Mouse (Mus musculus): ENCODE results near the gene Gm49321. TPM values are rescaled to one million over a fixed set of nuclear protein-coding genes. Genes with fewer than 3 reads are reported as not detected.

Gene Gm49321
- polyA plus RNA-seq (2012; rRNA removed): not detected in 2 replicates

- Histone ChIP-seq H3K36me3 (ENCODE audit: control insufficient read depth, insufficient read depth, low read length) (peaks cover 55% of the 10 kb centered on the region), H3K27me3 (ENCODE audit: control insufficient read depth, insufficient read depth, low read length) (no peaks in the 10 kb centered on the region), H3K4me1 (ENCODE audit: control insufficient read depth, insufficient read depth, insufficient read length, low read length) (no peaks in the 10 kb centered on the region), H3K4me3 (ENCODE audit: low read depth, low read length) (no peak within 1 kb of the TSS), H3K27ac (ENCODE audit: insufficient read depth, low read depth, low read length) (no peak within 1 kb of the TSS)
- WGBS: 98% methylated on average over 1 of the region's 1 CpGs
- TF ChIP-seq CTCF (IDR thresholded peaks at IDR 0.05; ENCODE audit: extremely low read depth, insufficient read length, insufficient replicate concordance, low read depth, low read length) (no peak), POLR2A (IDR thresholded peaks at IDR 0.05; ENCODE audit: low read depth, low read length) (no peak)
These were observed at the start of gene Gm49321 for GRCm38 (mm10) chr12:73937353-73937752. Gene Gm49321, plus strand, starts transcription at chr12:73937653.

- peaks cover 27% of the 10 kb centered on the region for H3K4me1 ChIP-seq (ENCODE audit: control insufficient read depth, insufficient read depth, insufficient read length, low read length)
- no peak overlapping the region for H3K27ac ChIP-seq (ENCODE audit: insufficient read depth, low read depth, low read length)
- no peaks in the 10 kb centered on the region for H3K27me3 ChIP-seq (ENCODE audit: control insufficient read depth, insufficient read depth, low read length)
- no peaks in the 10 kb centered on the region for H3K36me3 ChIP-seq (ENCODE audit: control insufficient read depth, insufficient read depth, low read length)
- no peak for TF ChIP-seq CTCF (IDR thresholded peaks at IDR 0.05; ENCODE audit: extremely low read depth, insufficient read length, insufficient replicate concordance, low read depth, low read length)
- TF ChIP-seq POLR2A (IDR thresholded peaks at IDR 0.05; ENCODE audit: low read depth, low read length): no peak
- WGBS: 88% methylated on average over 8 of the region's 8 CpGs
- H3K4me3 ChIP-seq (ENCODE audit: low read depth, low read length): no peak overlapping the region
These were observed 49.3 kb upstream of the Gm49321 start for GRCm38 (mm10) chr12:73888003-73888783.

- WGBS: 34% methylated on average over 1 of the region's 1 CpGs
- Histone ChIP-seq H3K36me3 (ENCODE audit: control insufficient read depth, insufficient read depth, low read length) (no peaks in the 10 kb centered on the region), H3K4me1 (ENCODE audit: control insufficient read depth, insufficient read depth, insufficient read length, low read length) (peaks cover 20% of the 10 kb centered on the region), H3K27ac (ENCODE audit: insufficient read depth, low read depth, low read length) (no peak overlapping the region), H3K4me3 (ENCODE audit: low read depth, low read length) (no peak overlapping the region), H3K27me3 (ENCODE audit: control insufficient read depth, insufficient read depth, low read length) (no peaks in the 10 kb centered on the region)
- no peak for TF ChIP-seq CTCF (IDR thresholded peaks at IDR 0.05; ENCODE audit: extremely low read depth, insufficient read length, insufficient replicate concordance, low read depth, low read length)
- TF ChIP-seq POLR2A (IDR thresholded peaks at IDR 0.05; ENCODE audit: low read depth, low read length): no peak
These were observed 47.9 kb upstream of the Gm49321 start for GRCm38 (mm10) chr12:73889571-73889970.

GRCm38 (mm10) chr12:73890086-73890485 lies 47.4 kb upstream of the Gm49321 start:
- WGBS: 70% methylated on average over 3 of the region's 3 CpGs
- H3K27ac ChIP-seq (ENCODE audit: insufficient read depth, low read depth, low read length): no peak overlapping the region
- no peaks in the 10 kb centered on the region for H3K36me3 ChIP-seq (ENCODE audit: control insufficient read depth, insufficient read depth, low read length)

GRCm38 (mm10) chr12:73892616-73893015 lies 44.8 kb upstream of the Gm49321 start:
- no peak for TF ChIP-seq POLR2A (IDR thresholded peaks at IDR 0.05; ENCODE audit: low read depth, low read length)
- H3K27me3 ChIP-seq (ENCODE audit: control insufficient read depth, insufficient read depth, low read length): no peaks in the 10 kb centered on the region
- no peak overlapping the region for H3K27ac ChIP-seq (ENCODE audit: insufficient read depth, low read depth, low read length)
- no peaks in the 10 kb centered on the region for H3K36me3 ChIP-seq (ENCODE audit: control insufficient read depth, insufficient read depth, low read length)
- H3K4me1 ChIP-seq (ENCODE audit: control insufficient read depth, insufficient read depth, insufficient read length, low read length): peaks cover 10% of the 10 kb centered on the region; the same call in 1 of the 2 replicates
- WGBS: 32% methylated on average over 3 of the region's 3 CpGs
- H3K4me3 ChIP-seq (ENCODE audit: low read depth, low read length): no peak overlapping the region

More at GRCm38 (mm10) chr12:73890086-73890485, 47.4 kb upstream of the Gm49321 start:
- no peak for TF ChIP-seq POLR2A (IDR thresholded peaks at IDR 0.05; ENCODE audit: low read depth, low read length)
- TF ChIP-seq CTCF (IDR thresholded peaks at IDR 0.05; ENCODE audit: extremely low read depth, insufficient read length, insufficient replicate concordance, low read depth, low read length): no peak
- Histone ChIP-seq H3K4me1 (ENCODE audit: control insufficient read depth, insufficient read depth, insufficient read length, low read length) (peaks cover 15% of the 10 kb centered on the region; the same call in 1 of the 2 replicates), H3K4me3 (ENCODE audit: low read depth, low read length) (no peak overlapping the region), H3K27me3 (ENCODE audit: control insufficient read depth, insufficient read depth, low read length) (no peaks in the 10 kb centered on the region)

- H3K36me3 ChIP-seq (ENCODE audit: control insufficient read depth, insufficient read depth, low read length): no peaks in the 10 kb centered on the region
- TF ChIP-seq CTCF (IDR thresholded peaks at IDR 0.05; ENCODE audit: extremely low read depth, insufficient read length, insufficient replicate concordance, low read depth, low read length): no peak
- no peak overlapping the region for H3K27ac ChIP-seq (ENCODE audit: insufficient read depth, low read depth, low read length)
- 68% methylated on average over 6 of the region's 6 CpGs for WGBS
- no peaks in the 10 kb centered on the region for H3K27me3 ChIP-seq (ENCODE audit: control insufficient read depth, insufficient read depth, low read length)
- no peak overlapping the region for H3K4me3 ChIP-seq (ENCODE audit: low read depth, low read length)
- H3K4me1 ChIP-seq (ENCODE audit: control insufficient read depth, insufficient read depth, insufficient read length, low read length): peaks cover 13% of the 10 kb centered on the region; the same call in 1 of the 2 replicates
These were observed 42.6 kb upstream of the Gm49321 start for GRCm38 (mm10) chr12:73894838-73895237.

GRCm38 (mm10) chr12:73895674-73896073 lies 41.8 kb upstream of the Gm49321 start:
- Histone ChIP-seq H3K27ac (ENCODE audit: insufficient read depth, low read depth, low read length) (no peak overlapping the region), H3K4me1 (ENCODE audit: control insufficient read depth, insufficient read depth, insufficient read length, low read length) (peaks cover 8% of the 10 kb centered on the region; the same call in 1 of the 2 replicates), H3K36me3 (ENCODE audit: control insufficient read depth, insufficient read depth, low read length) (no peaks in the 10 kb centered on the region), H3K27me3 (ENCODE audit: control insufficient read depth, insufficient read depth, low read length) (no peaks in the 10 kb centered on the region), H3K4me3 (ENCODE audit: low read depth, low read length) (no peak overlapping the region)
- 90% methylated on average over 2 of the region's 2 CpGs for WGBS
- TF ChIP-seq CTCF (IDR thresholded peaks at IDR 0.05; ENCODE audit: extremely low read depth, insufficient read length, insufficient replicate concordance, low read depth, low read length) (no peak), POLR2A (IDR thresholded peaks at IDR 0.05; ENCODE audit: low read depth, low read length) (no peak)

Data from small intestine, adult 2 months (tissue).